Mouse (Mus musculus) G1E (cell line): ENCODE data around the gene Olfr201.
"Not testable (repeated sequence)": the region's sequence is repeated elsewhere in the genome, so short reads cannot be mapped to it uniquely, and the experiment has no call there.

ENCODE experiments used
- CTCF ChIP-seq: IDR thresholded peaks from 2 replicates; pipeline ENCODE4 v1.5.1; 2012; ENCODE audit warnings: low read depth, low read length, inconsistent platforms, mixed read lengths
- GATA1 ChIP-seq: IDR thresholded peaks from 2 replicates; pipeline ENCODE4 v1.6.1; 2012; ENCODE audit warnings: borderline replicate concordance, low read length, inconsistent platforms, mixed read lengths
- TAL1 ChIP-seq: conservative IDR thresholded peaks from 2 replicates; pipeline ENCODE4 v1.6.1; 2012; ENCODE audit warnings: low read depth, low read length, inconsistent platforms, mixed read lengths

GRCm38 (mm10) chr16:59272532-59272931 is at the start of gene Olfr201:
- not testable (repeated sequence) for TF ChIP-seq TAL1, CTCF, GATA1
